Mouse (Mus musculus) embryonic fibroblast, embryonic 13.5 days (primary cell): ENCODE results near the gene Fbxo31.

Experiments used
- CTCF ChIP-seq: IDR thresholded peaks from 2 replicates; pipeline ENCODE4 v1.5.1; 2011; ENCODE audit warnings: mild to moderate bottlenecking, control low read depth, low read length, moderate library complexity, borderline replicate concordance; ENCODE audit not compliant: insufficient read depth
- POLR2A ChIP-seq: IDR thresholded peaks from 2 replicates; pipeline ENCODE4 v1.6.1; 2011; ENCODE audit warnings: low read depth, mild to moderate bottlenecking, control low read depth, low read length, moderate library complexity

DNA sequence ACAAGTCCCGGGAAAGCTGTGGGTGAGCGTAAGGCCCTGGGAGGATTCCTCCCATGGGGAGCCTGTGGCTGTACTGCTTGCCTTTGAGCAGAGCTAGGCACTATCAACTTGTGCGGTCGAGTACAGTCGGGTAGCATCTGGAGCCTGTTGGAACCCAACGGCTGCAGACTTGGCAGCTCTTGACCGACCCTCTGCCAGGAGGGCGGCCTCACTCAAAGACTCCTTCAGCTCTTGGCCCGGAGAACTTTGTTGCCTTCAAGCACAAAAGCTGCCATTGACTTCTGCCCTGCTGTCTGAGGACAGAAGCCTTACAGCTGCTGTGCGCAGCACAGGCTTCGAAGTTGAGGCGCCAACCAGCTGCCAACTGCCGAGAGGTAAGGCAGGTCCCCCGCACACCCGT lies 49.8 kb downstream of the Fbxo31 start:
- TF ChIP-seq CTCF: no peak
- no peak for TF ChIP-seq POLR2A
